Mouse (Mus musculus): Measurements from ENCODE around the gene Gm8050.
"Not testable (repeated sequence)": the region's sequence is repeated elsewhere in the genome, so short reads cannot be mapped to it uniquely, and the experiment has no call there.

Gm8050 gene

GRCm38 (mm10) chr14:6720151-6720550, at the start of gene Gm8050:
TSS of gene Gm8050 (minus strand) at chr14:6720251.
- not testable (repeated sequence) for DNase-seq (ENCODE audit: low spot score)

DNA sequence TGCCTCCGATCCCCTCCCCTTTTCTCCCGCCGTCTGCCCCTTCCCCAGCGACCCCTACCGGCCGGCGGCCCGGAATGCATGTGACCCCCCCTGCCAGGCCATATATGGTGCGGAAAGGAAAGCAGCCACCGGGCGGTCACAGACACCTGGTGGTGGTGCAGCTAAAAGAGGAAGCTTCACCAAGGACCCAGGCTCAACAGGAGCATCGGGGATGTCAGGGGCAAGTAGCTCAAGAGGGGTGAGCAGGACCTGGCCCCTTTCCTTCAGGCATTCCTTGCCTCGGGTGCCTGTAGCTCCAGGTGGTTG, 37.1 kb upstream of the Gm8050 start:
- DNase-seq (ENCODE audit: low spot score): not testable (repeated sequence)

DNA sequence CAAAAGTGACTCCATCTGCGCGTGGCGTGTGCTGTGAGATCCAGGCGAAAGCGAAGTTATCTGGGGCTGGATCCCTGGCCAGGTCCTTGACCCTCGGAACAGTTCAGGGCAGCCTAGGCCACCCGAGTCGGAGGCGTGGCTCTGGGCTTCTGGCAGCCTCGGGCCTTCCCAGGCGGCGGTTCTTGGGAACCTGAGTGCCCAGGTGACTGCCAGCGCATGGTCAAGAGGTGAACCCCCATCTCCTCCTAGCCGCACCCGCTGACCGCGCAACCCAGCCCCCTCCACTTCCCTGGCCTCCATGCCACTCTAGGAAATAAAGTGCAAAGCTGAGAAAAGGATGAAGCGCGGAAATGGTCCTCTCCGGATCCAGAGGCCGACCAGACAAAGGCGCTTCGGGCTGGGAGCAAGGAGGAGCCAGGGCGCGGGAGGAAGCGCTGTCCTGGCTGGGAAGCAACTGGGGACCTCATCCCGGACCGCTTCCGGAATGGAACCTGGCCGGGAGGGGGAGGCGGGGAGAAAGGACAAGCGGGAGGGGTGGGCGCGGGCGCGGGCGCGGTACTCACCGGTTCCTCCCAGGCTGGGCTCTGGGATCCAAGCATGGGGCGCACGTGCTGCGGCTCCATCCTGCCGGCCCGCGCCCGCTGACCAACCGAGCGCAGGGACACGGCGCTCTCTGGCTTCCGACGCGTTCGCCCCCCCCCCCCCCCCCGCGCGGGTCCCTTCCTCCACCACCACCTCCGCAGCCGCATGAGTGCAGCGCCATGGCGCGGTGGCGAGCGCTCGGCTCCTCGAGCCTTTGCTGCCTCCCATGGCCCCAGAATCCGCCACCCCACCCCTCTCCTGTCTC, 36.6 kb upstream of the Gm8050 start:
- DNase-seq (ENCODE audit: low spot score): peak; percentile 39

DNA sequence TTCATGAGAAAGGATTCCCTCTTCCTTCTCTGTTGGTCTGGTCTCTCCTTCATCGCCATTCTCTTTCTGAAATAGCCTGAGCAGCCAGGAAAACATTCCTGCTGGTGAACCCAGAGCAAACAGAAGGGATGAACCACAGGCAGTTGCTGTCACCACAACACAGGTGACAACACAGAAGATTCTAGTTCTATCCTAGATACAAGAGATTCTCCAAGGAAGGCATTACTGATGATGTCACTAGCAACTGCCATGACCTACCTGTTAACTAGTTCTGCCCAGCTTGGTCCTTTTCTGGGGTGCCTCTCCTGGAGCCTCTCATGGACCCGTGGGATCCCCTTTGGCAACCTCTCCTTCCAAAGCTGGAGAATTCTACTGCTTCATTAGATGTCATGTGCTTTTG, 22.2 kb upstream of the Gm8050 start, which contains the start of gene Gm3636:
TSS of gene Gm3636 (minus strand) at position 101 of the 400 bp plus-strand sequence.
- DNase-seq (ENCODE audit: low spot score): not testable (repeated sequence)

- not testable (repeated sequence) for DNase-seq (ENCODE audit: low spot score)
Observed at GRCm38 (mm10) chr14:6684070-6684469, 36.0 kb downstream of the Gm8050 start, which contains the start of gene Gm10251. TSS of gene Gm10251 (minus strand) at chr14:6684170.

All from retina, embryonic 14.5 days (tissue).